Mouse (Mus musculus) kidney, embryonic 15.5 days (tissue): ENCODE results near the gene Rgs12. TPM values are rescaled to one million over a fixed set of nuclear protein-coding genes. Genes with fewer than 3 reads are reported as not detected.

ENCODE experiments used
- ATAC-seq: fragments of 200-750 bp; cut with Nextera tagmentation; replicated peaks from 2 replicates; pipeline ENCODE4 v1.8.0; 2017; ENCODE audit warnings: moderate TSS enrichment; ENCODE audit not compliant: low FRiP score
- H3K27ac ChIP-seq: fragments of 300-500 bp; sonication (generic); 2 replicates; pipeline ENCODE4 v1.5.1; 2015; ENCODE audit warnings: mild to moderate bottlenecking, inconsistent platforms
- H3K27me3 ChIP-seq: fragments of 300-500 bp; sonication (generic); 2 replicates; pipeline ENCODE4 v1.6.1; 2015; ENCODE audit warnings: inconsistent platforms
- H3K36me3 ChIP-seq: fragments of 300-500 bp; sonication (generic); 2 replicates; pipeline ENCODE4 v1.6.1; 2015; ENCODE audit warnings: inconsistent platforms
- H3K4me1 ChIP-seq: fragments of 300-500 bp; sonication (generic); 2 replicates; pipeline ENCODE4 v1.6.1; 2015; ENCODE audit warnings: inconsistent platforms
- H3K4me2 ChIP-seq: fragments of 300-500 bp; sonication (generic); 2 replicates; pipeline ENCODE4 v1.6.1; 2015; ENCODE audit warnings: moderate library complexity, mild to moderate bottlenecking, inconsistent platforms
- H3K4me3 ChIP-seq: fragments of 300-500 bp; sonication (generic); replicated peaks from 2 replicates; pipeline ENCODE4 v1.5.1; 2015; ENCODE audit warnings: mild to moderate bottlenecking, inconsistent platforms
- H3K9ac ChIP-seq: fragments of 300-500 bp; sonication (generic); 2 replicates; pipeline ENCODE4 v1.6.1; 2015; ENCODE audit warnings: mild to moderate bottlenecking, inconsistent platforms
- H3K9me3 ChIP-seq: fragments of 300-500 bp; sonication (generic); replicated peaks from 2 replicates; pipeline ENCODE4 v1.6.1; 2016; ENCODE audit warnings: inconsistent platforms
- WGBS: fragments of 180-500 bp; shearing (Covaris S2); methylation state at CpG from one replicate; pipeline ENCODE4 v1.1.7; 2015; ENCODE audit warnings: mixed read lengths; 5-methylcytosine and 5-hydroxymethylcytosine counted together
- polyA plus RNA-seq: library from polyadenylated mRNA; unstranded; fragments of >200 nt; fragmentation: Nextera tagmentation; extraction: Ambion mirVana; gene quantifications from 2 replicates; pipeline ENCODE4 v1.2.1, GENCODE M21; 2015

Gene Rgs12
- polyA plus RNA-seq, 1 experiment from 2014 or later = 35.2 TPM

DNA sequence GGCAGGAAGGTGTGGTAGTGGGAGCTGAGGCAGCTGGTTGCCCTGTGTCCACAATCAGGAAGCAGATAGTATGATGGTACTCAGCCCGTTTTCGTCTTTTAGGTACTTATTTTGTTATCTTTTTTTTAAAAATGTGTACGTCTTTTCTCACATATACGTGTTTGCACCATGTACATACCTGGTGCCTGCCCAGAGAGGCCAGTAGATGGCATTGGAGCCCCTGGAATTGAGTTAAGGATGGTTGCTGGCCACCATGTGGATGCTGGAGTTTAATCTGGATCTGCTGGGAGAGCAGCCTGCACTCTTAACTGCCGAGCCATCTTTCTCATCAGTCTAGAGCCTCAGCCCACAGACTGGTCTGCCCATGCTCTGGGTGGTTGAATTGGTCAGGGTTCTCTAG, 101.3 kb downstream of the Rgs12 start:
- peaks cover 7% of the 10 kb centered on the region; the same call in 1 of the 2 replicates for H3K27me3 ChIP-seq
- no peak overlapping the region for H3K27ac ChIP-seq
- H3K4me3 ChIP-seq = no peak overlapping the region
- no peak overlapping the region for H3K9ac ChIP-seq
- H3K4me1 ChIP-seq = no peaks in the 10 kb centered on the region
- 77% methylated on average over 5 of the region's 5 CpGs for WGBS
- H3K4me2 ChIP-seq = no peak overlapping the region
- no peak for ATAC-seq
- H3K9me3 ChIP-seq = no peaks in the 10 kb centered on the region
- H3K36me3 ChIP-seq = no peaks in the 10 kb centered on the region

GRCm38 (mm10) chr5:35054628-35055027, 105.4 kb downstream of the Rgs12 start:
- Histone ChIP-seq H3K4me1 (peaks cover 13% of the 10 kb centered on the region), H3K4me3 (no peak overlapping the region), H3K27me3 (peaks cover 43% of the 10 kb centered on the region), H3K36me3 (no peaks in the 10 kb centered on the region), H3K9me3 (no peaks in the 10 kb centered on the region), H3K4me2 (no peak overlapping the region), H3K9ac (no peak overlapping the region), H3K27ac (no peak overlapping the region)
- ATAC-seq = no peak
- 91% methylated on average over 3 of the region's 3 CpGs for WGBS

DNA sequence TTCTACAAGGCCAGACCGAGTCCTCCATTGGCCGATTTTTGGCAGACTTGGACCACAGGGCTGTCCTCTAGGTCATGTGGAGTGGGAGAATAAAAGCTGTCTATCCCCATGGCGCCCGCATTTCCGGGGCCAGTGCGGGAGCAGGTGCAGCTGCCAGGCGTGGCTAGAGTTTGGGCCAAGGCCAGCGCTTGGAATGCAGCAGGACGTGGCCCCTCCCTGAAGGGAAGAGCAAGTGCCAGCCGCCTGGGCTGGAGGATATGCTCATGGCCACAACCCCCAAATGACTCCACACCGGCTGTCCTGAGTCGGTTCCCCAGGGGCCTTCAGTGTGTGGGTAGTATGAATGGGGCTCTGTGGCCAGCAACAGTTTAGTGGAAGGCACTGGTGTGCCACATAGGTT, 105.8 kb downstream of the Rgs12 start:
- no peak for ATAC-seq
- WGBS = 78% methylated on average over 12 of the region's 12 CpGs
- Histone ChIP-seq H3K4me3 (no peak overlapping the region), H3K27me3 (peaks cover 45% of the 10 kb centered on the region), H3K36me3 (no peaks in the 10 kb centered on the region), H3K9ac (no peak overlapping the region), H3K9me3 (no peaks in the 10 kb centered on the region), H3K4me2 (no peak overlapping the region), H3K4me1 (peaks cover 13% of the 10 kb centered on the region), H3K27ac (no peak overlapping the region)

- no peaks in the 10 kb centered on the region for H3K36me3 ChIP-seq
- H3K27ac ChIP-seq = no peak within 1 kb of the TSS
- peaks cover 13% of the 10 kb centered on the region for H3K4me1 ChIP-seq
- peak within 1 kb of the TSS; percentile 98 for H3K4me2 ChIP-seq
- H3K9me3 ChIP-seq = no peaks in the 10 kb centered on the region
- peak; percentile 86 for ATAC-seq
- H3K27me3 ChIP-seq = peaks cover 45% of the 10 kb centered on the region
- WGBS = under 1% methylated on average over 64 of the region's 74 CpGs
- H3K4me3 ChIP-seq = peak within 1 kb of the TSS; percentile 61
- H3K9ac ChIP-seq = peak within 1 kb of the TSS; percentile 46
Observed at GRCm38 (mm10) chr5:35056604-35057432, 107.6 kb downstream of the Rgs12 start, which contains the start of gene Dok7. Dok7 (plus strand) TSS chr5:35056766.

- peak overlapping the region; percentile 61 for H3K4me3 ChIP-seq
- H3K4me2 ChIP-seq = peak overlapping the region; percentile 98
- H3K27ac ChIP-seq = no peak overlapping the region
- H3K9me3 ChIP-seq = no peaks in the 10 kb centered on the region
- H3K4me1 ChIP-seq = peaks cover 13% of the 10 kb centered on the region
- no peak for ATAC-seq
- H3K36me3 ChIP-seq = no peaks in the 10 kb centered on the region
- peaks cover 45% of the 10 kb centered on the region for H3K27me3 ChIP-seq
- 38% methylated on average over 4 of the region's 4 CpGs for WGBS
- no peak overlapping the region for H3K9ac ChIP-seq
Observed at GRCm38 (mm10) chr5:35057582-35057981, 108.3 kb downstream of the Rgs12 start.

DNA sequence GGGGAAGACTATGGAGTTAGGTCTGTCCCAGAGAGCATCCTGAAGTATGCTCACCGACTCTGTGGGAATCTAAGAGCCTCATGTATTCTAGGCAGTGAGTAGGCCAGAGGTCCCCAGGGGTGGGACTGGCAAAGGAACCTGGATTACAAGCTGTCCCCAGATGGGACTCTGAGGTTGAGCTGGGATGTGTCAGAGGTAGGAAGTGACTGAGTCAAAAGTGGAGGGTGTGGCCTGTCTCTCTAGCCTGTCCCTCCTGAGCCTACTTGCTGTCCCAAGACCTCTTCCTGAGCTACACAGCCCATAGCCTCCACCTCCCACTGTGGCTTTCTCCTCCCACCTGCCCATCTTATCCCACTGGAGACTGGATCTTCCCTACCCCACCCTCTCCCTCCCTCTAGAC, 109.0 kb downstream of the Rgs12 start:
- Histone ChIP-seq H3K4me2 (no peak overlapping the region), H3K4me3 (no peak overlapping the region), H3K36me3 (no peaks in the 10 kb centered on the region), H3K9me3 (no peaks in the 10 kb centered on the region), H3K9ac (no peak overlapping the region), H3K27ac (no peak overlapping the region), H3K4me1 (peaks cover 13% of the 10 kb centered on the region), H3K27me3 (peaks cover 45% of the 10 kb centered on the region)
- 71% methylated on average over 1 of the region's 1 CpGs for WGBS
- ATAC-seq = no peak

GRCm38 (mm10) chr5:35060098-35060497, 110.9 kb downstream of the Rgs12 start:
- H3K9ac ChIP-seq = no peak overlapping the region
- no peak for ATAC-seq

GRCm38 (mm10) chr5:35069841-35070240, 120.6 kb downstream of the Rgs12 start:
- H3K4me2 ChIP-seq = no peak overlapping the region
- ATAC-seq = no peak
- no peaks in the 10 kb centered on the region for H3K9me3 ChIP-seq
- 87% methylated on average over 2 of the region's 2 CpGs for WGBS
- no peak overlapping the region for H3K27ac ChIP-seq
- no peak overlapping the region for H3K4me3 ChIP-seq
- H3K27me3 ChIP-seq = no peaks in the 10 kb centered on the region
- no peaks in the 10 kb centered on the region for H3K4me1 ChIP-seq
- H3K36me3 ChIP-seq = no peaks in the 10 kb centered on the region
- H3K9ac ChIP-seq = no peak overlapping the region

More at GRCm38 (mm10) chr5:35060098-35060497, 110.9 kb downstream of the Rgs12 start:
- H3K36me3 ChIP-seq = no peaks in the 10 kb centered on the region
- H3K4me1 ChIP-seq = peaks cover 13% of the 10 kb centered on the region
- 53% methylated on average over 3 of the region's 3 CpGs for WGBS
- H3K27me3 ChIP-seq = peaks cover 38% of the 10 kb centered on the region
- H3K9me3 ChIP-seq = no peaks in the 10 kb centered on the region
- H3K27ac ChIP-seq = no peak overlapping the region
- H3K4me3 ChIP-seq = no peak overlapping the region
- no peak overlapping the region for H3K4me2 ChIP-seq

DNA sequence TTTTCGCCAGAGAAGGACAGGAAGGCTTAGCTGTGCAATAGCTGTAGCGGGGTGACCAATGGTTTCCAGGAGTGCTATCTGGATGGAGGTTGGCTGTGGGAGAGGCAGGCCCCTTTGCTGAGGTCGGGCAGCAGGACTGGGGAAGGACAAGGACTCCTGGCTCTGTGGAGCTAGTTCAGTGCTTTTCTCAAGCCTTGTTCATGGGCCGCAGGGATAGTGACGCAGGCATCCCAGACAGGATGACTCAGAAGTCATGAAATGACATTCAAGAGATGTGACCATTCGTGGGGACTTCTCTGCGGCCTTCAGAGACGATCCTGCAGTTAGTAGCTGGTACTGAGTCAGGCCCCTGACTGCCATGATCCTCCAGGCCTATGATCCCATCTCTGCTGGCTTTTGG, 121.1 kb downstream of the Rgs12 start:
- Histone ChIP-seq H3K4me1 (no peaks in the 10 kb centered on the region), H3K4me2 (no peak overlapping the region), H3K27me3 (no peaks in the 10 kb centered on the region), H3K9ac (no peak overlapping the region), H3K4me3 (no peak overlapping the region), H3K9me3 (no peaks in the 10 kb centered on the region), H3K36me3 (no peaks in the 10 kb centered on the region), H3K27ac (no peak overlapping the region)
- WGBS = 85% methylated on average over 8 of the region's 8 CpGs
- no peak for ATAC-seq

- Histone ChIP-seq H3K27me3 (no peaks in the 10 kb centered on the region), H3K4me2 (no peak overlapping the region), H3K9ac (no peak overlapping the region), H3K4me1 (no peaks in the 10 kb centered on the region), H3K27ac (no peak overlapping the region), H3K4me3 (no peak overlapping the region), H3K9me3 (no peaks in the 10 kb centered on the region), H3K36me3 (no peaks in the 10 kb centered on the region)
- ATAC-seq = no peak
- WGBS = 46% methylated on average over 7 of the region's 7 CpGs
Observed at GRCm38 (mm10) chr5:35070953-35071352, 121.7 kb downstream of the Rgs12 start.

DNA sequence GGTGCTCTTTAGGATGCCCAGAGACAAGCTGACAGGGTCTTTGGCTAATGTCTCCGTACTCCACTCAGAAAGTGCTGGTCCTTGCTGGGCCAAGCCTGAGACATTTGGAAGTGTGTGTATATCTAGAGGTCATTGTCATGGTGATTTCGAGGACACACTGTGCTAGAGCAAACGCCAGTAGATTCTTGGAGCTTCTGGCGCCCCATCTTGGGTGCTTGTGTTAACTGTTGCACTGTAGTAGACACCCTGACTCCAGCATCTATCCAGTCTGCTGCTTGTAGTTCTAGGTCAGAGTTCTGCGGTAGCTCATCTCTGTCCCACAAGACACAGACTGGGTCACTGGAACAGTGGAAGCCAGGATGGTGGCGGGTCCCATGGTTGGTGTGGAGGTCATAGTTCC, 122.6 kb downstream of the Rgs12 start:
- Histone ChIP-seq H3K36me3 (no peaks in the 10 kb centered on the region), H3K9ac (no peak overlapping the region), H3K4me3 (no peak overlapping the region), H3K4me1 (no peaks in the 10 kb centered on the region), H3K27me3 (no peaks in the 10 kb centered on the region), H3K9me3 (no peaks in the 10 kb centered on the region), H3K4me2 (no peak overlapping the region), H3K27ac (no peak overlapping the region)
- 90% methylated on average over 6 of the region's 6 CpGs for WGBS
- no peak for ATAC-seq

GRCm38 (mm10) chr5:35073235-35073634, 124.0 kb downstream of the Rgs12 start:
- Histone ChIP-seq H3K4me2 (no peak overlapping the region), H3K9me3 (no peaks in the 10 kb centered on the region), H3K36me3 (no peaks in the 10 kb centered on the region), H3K27me3 (no peaks in the 10 kb centered on the region), H3K4me3 (no peak overlapping the region), H3K9ac (no peak overlapping the region), H3K27ac (no peak overlapping the region), H3K4me1 (no peaks in the 10 kb centered on the region)
- 76% methylated on average over 11 of the region's 11 CpGs for WGBS
- no peak for ATAC-seq
